Mouse (Mus musculus) cerebellum, adult 2 months (tissue): Measurements from ENCODE around the gene 1700067K01Rik.

ENCODE experiments used
- CTCF ChIP-seq: fragments of 200-500 bp; IDR thresholded peaks from 2 replicates; pipeline ENCODE4 v1.5.1; 2011; ENCODE audit warnings: low read depth, mild to moderate bottlenecking, control low read depth, low read length, moderate library complexity, borderline replicate concordance; ENCODE audit not compliant: insufficient read depth
- POLR2A ChIP-seq: fragments of 200-500 bp; IDR thresholded peaks from 2 replicates; pipeline ENCODE4 v1.6.1; 2011; ENCODE audit warnings: low read length, control low read depth, borderline replicate concordance; ENCODE audit not compliant: insufficient read depth

DNA sequence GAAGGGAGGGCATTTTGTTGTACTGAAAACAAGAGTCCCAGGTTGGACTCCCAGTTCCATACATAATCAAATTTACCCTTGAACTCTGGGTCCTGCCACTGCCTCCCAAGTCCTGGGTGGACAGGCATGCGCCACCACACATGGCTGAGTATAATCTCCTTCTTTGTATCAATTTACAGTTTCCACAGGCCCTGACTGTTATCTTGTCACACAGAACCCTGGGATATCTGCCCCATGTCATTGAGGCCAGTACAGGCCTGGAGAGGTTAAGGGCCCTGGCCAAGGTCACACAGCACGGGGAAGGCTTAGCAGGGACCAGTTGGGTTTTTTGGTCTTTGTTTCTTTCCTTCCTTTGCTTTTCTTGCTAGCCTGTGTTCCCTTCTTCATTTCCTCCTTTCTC, 8.8 kb upstream of the 1700067K01Rik start:
- no peak for TF ChIP-seq CTCF
- TF ChIP-seq POLR2A: no peak
